Mouse (Mus musculus) midbrain, embryonic 13.5 days (tissue): ENCODE measurements around the gene Commd4. TPM values are rescaled to one million over a fixed set of nuclear protein-coding genes. Genes with fewer than 3 reads are reported as not detected.
A peak's percentile ranks its signal among the peaks of the same experiment; 100 is the strongest.
"Not testable (repeated sequence)": the region's sequence is repeated elsewhere in the genome, so short reads cannot be mapped to it uniquely, and the experiment has no call there.

ENCODE experiments used
- ATAC-seq: fragments of 200-750 bp; cut with Nextera tagmentation; 2 replicates; pipeline ENCODE4 v1.8.0; 2017; ENCODE audit warnings: mild to moderate bottlenecking, moderate TSS enrichment, moderate library complexity
- H3K27ac ChIP-seq: fragments of 300-500 bp; sonication (generic); 2 replicates; pipeline ENCODE4 v1.5.1; 2015; ENCODE audit warnings: inconsistent platforms, mild to moderate bottlenecking, moderate library complexity
- H3K27me3 ChIP-seq: fragments of 300-500 bp; sonication (generic); 2 replicates; pipeline ENCODE4 v1.6.1; 2015; ENCODE audit warnings: mild to moderate bottlenecking, inconsistent platforms
- H3K36me3 ChIP-seq: fragments of 300-500 bp; sonication (generic); 2 replicates; pipeline ENCODE4 v1.6.1; 2015; ENCODE audit warnings: mild to moderate bottlenecking, inconsistent platforms
- H3K4me1 ChIP-seq: fragments of 300-500 bp; sonication (generic); replicated peaks from 2 replicates; pipeline ENCODE4 v1.6.1; 2015; ENCODE audit warnings: inconsistent platforms
- H3K4me2 ChIP-seq: fragments of 300-500 bp; sonication (generic); replicated peaks from 2 replicates; pipeline ENCODE4 v1.6.1; 2015; ENCODE audit warnings: moderate library complexity, mild to moderate bottlenecking, inconsistent platforms
- H3K4me3 ChIP-seq: fragments of 300-500 bp; sonication (generic); replicated peaks from 2 replicates; pipeline ENCODE4 v1.5.1; 2015; ENCODE audit warnings: mild to moderate bottlenecking, inconsistent platforms
- H3K9ac ChIP-seq: fragments of 300-500 bp; sonication (generic); replicated peaks from 2 replicates; pipeline ENCODE4 v1.6.1; 2015; ENCODE audit warnings: mild to moderate bottlenecking, inconsistent platforms
- H3K9me3 ChIP-seq: fragments of 300-500 bp; sonication (generic); 2 replicates; pipeline ENCODE4 v1.6.1; 2016; ENCODE audit warnings: mild to moderate bottlenecking, inconsistent platforms
- WGBS: fragments of 180-500 bp; shearing (Covaris S2); methylation state at CpG from one replicate; pipeline ENCODE4 v1.1.7; 2015; 5-methylcytosine and 5-hydroxymethylcytosine counted together
- polyA plus RNA-seq: library from polyadenylated mRNA; unstranded; fragments of >200 nt; fragmentation: Nextera tagmentation; extraction: Ambion mirVana; gene quantifications from 2 replicates; pipeline ENCODE4 v1.2.1, GENCODE M21; 2015

Gene Commd4
- polyA plus RNA-seq = 169 and 177 TPM in 2 replicates

- Histone ChIP-seq H3K4me3 (peak within 1 kb of the TSS; percentile 89), H3K36me3 (peaks cover 23% of the 10 kb centered on the region), H3K4me2 (peak within 1 kb of the TSS; percentile 93), H3K4me1 (peaks cover 27% of the 10 kb centered on the region), H3K27me3 (0 out of 2 replicates have a peak, but pooled peaks cover 5% of the 10 kb centered on the region), H3K9ac (peak within 1 kb of the TSS; percentile 86), H3K9me3 (no peaks in the 10 kb centered on the region), H3K27ac (peak within 1 kb of the TSS; percentile 72)
- WGBS = under 1% methylated on average over 24 of the region's 24 CpGs
- ATAC-seq = peak; percentile 89
Observed at GRCm38 (mm10) chr9:57158013-57158470, at the start of gene Commd4. TSS of gene Commd4 (minus strand) at chr9:57158331.

DNA sequence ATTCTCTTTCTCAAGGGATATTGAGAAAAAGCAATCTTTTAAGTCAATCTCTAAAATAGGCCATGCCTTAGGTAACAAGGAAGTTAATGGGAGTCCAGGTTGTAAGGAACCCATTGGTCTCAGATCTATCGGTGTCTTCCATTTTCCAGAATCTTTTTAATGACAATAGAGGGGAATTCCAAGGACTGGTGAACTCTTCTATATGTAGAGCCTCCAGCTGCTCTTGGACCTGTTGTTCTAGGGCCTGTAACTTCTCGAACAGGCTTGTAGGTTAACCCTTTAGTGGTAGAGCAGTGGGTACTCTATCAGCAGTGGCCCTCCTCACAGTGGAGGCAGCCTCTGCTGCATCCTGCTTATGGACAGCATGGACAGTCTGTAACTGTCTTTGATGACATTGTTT lies 48.8 kb upstream of the Commd4 start:
- no peak overlapping the region for H3K27ac ChIP-seq
- no peak for ATAC-seq
- no peaks in the 10 kb centered on the region for H3K9me3 ChIP-seq
- no peak overlapping the region for H3K4me3 ChIP-seq
- no peak overlapping the region for H3K9ac ChIP-seq
- no peaks in the 10 kb centered on the region for H3K4me1 ChIP-seq
- H3K27me3 ChIP-seq = no peaks in the 10 kb centered on the region
- no peak overlapping the region for H3K4me2 ChIP-seq
- no peaks in the 10 kb centered on the region for H3K36me3 ChIP-seq
- 68% methylated on average over 2 of the region's 2 CpGs for WGBS

- not testable (repeated sequence) for H3K4me3 ChIP-seq, H3K27ac ChIP-seq, H3K9ac ChIP-seq, H3K36me3 ChIP-seq, H3K4me2 ChIP-seq, H3K27me3 ChIP-seq, ATAC-seq, H3K4me1 ChIP-seq, H3K9me3 ChIP-seq
- WGBS = 92% methylated on average over 13 of the region's 13 CpGs
Observed at GRCm38 (mm10) chr9:57203571-57203970, 45.4 kb upstream of the Commd4 start.

DNA sequence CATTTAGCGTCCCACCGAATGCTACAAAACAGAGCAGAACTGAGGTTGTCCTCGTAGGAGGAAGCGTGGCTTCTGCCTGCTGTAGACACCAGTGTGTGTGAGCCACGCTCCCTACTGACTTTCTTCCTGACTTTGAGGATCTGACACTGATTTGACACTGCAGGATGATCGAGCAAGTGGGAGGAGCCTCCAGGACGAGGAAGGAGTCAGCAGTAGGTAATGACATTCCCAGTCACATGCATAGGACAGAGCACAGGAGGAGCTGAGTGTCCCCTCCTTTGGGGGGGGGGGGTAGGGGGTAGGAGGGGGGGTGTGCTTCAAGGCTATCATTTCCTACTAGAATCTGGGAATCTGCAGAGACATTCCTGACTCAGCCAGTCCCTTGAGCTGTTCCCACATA lies 44.9 kb upstream of the Commd4 start:
- 82% methylated on average over 7 of the region's 7 CpGs for WGBS
- Histone ChIP-seq H3K9me3 (no peaks in the 10 kb centered on the region), H3K27me3 (no peaks in the 10 kb centered on the region), H3K36me3 (no peaks in the 10 kb centered on the region), H3K9ac (no peak overlapping the region), H3K4me1 (no peaks in the 10 kb centered on the region), H3K27ac (no peak overlapping the region), H3K4me3 (no peak overlapping the region), H3K4me2 (no peak overlapping the region)
- no peak for ATAC-seq

- H3K4me2 ChIP-seq = no peak overlapping the region
- WGBS = 75% methylated on average over 8 of the region's 8 CpGs
- no peak overlapping the region for H3K4me3 ChIP-seq
- no peak overlapping the region for H3K9ac ChIP-seq
- H3K27me3 ChIP-seq = no peaks in the 10 kb centered on the region
- no peaks in the 10 kb centered on the region for H3K4me1 ChIP-seq
- no peak for ATAC-seq
- no peaks in the 10 kb centered on the region for H3K9me3 ChIP-seq
- H3K27ac ChIP-seq = no peak overlapping the region
- no peaks in the 10 kb centered on the region for H3K36me3 ChIP-seq
Observed at GRCm38 (mm10) chr9:57197414-57197813, 39.3 kb upstream of the Commd4 start.

- Histone ChIP-seq H3K9ac (no peak overlapping the region), H3K27ac (no peak overlapping the region), H3K4me1 (no peaks in the 10 kb centered on the region), H3K9me3 (no peaks in the 10 kb centered on the region), H3K36me3 (no peaks in the 10 kb centered on the region), H3K27me3 (no peaks in the 10 kb centered on the region), H3K4me3 (no peak overlapping the region), H3K4me2 (no peak overlapping the region)
- 84% methylated on average over 3 of the region's 3 CpGs for WGBS
- ATAC-seq = no peak
Observed at GRCm38 (mm10) chr9:57196708-57197107, 38.6 kb upstream of the Commd4 start.

DNA sequence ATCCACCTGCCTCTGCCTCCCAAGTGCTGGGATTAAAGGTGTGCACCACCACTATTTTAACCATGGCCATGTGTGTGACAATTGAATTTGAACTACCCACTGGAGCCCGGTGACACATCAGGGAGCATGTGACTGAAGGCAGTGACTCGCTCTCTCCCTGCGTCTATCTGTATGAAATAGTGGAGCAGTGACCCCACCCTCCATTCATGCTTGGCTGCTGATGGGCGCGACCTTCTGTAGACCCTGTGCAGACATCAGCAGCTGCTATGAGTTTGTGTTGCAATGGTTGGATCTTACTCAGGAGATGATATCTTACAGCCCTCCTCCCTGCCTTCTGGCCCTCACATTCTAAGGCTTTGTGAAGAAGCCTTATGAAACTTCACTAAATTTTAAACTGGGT lies 10.3 kb upstream of the Commd4 start:
- no peak for ATAC-seq
- Histone ChIP-seq H3K27ac (no peak overlapping the region), H3K9me3 (no peaks in the 10 kb centered on the region), H3K4me2 (no peak overlapping the region), H3K9ac (no peak overlapping the region), H3K27me3 (no peaks in the 10 kb centered on the region), H3K36me3 (no peaks in the 10 kb centered on the region), H3K4me3 (no peak overlapping the region), H3K4me1 (no peaks in the 10 kb centered on the region)
- 83% methylated on average over 5 of the region's 5 CpGs for WGBS

DNA sequence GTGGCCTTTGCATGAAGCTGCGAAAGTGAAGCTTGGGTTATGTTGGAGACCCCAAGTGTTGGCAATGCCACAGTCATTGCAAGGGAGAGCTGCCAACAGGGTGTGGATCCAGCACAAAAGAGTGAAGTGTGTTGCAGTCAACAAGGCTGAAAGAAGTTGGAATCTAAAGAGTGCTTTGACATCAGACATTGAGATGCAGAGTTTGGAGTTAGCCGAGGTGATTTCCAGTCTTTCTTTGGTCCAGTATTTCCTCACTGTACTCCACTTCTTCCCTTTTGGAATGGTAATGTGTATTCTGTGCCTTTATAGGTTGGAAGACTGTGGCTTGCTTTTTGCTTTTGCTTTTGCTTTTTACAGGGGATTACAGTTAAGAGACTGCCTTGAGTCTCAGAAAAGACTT lies 8.0 kb upstream of the Commd4 start:
- Histone ChIP-seq H3K36me3 (no peaks in the 10 kb centered on the region), H3K27ac (no peak overlapping the region), H3K4me3 (no peak overlapping the region), H3K9ac (no peak overlapping the region), H3K27me3 (0 out of 2 replicates have a peak, but pooled peaks cover 3% of the 10 kb centered on the region), H3K9me3 (no peaks in the 10 kb centered on the region), H3K4me2 (no peak overlapping the region), H3K4me1 (no peaks in the 10 kb centered on the region)
- 87% methylated on average over 2 of the region's 2 CpGs for WGBS
- ATAC-seq = no peak

DNA sequence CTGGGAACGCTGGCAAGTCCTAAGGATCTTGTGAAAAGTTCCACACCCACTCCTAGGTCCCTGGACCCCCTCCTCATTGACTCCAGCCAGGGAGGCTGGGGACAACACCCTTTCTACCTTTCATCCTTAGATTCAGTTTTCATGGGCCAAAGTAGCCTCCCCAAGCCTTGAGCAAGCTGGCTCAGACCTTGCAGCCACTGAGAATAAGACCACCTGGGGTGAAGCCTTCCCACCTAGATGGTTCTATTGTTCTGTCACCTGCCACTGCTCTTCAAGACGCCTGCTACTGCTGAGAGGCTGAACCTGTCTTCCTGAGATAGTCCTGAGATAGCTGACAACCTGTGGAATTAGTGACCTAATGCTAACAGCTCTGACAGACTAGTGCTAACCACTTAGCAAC lies 5.0 kb upstream of the Commd4 start:
- ATAC-seq = no peak
- WGBS = 46% methylated on average over 2 of the region's 2 CpGs

DNA sequence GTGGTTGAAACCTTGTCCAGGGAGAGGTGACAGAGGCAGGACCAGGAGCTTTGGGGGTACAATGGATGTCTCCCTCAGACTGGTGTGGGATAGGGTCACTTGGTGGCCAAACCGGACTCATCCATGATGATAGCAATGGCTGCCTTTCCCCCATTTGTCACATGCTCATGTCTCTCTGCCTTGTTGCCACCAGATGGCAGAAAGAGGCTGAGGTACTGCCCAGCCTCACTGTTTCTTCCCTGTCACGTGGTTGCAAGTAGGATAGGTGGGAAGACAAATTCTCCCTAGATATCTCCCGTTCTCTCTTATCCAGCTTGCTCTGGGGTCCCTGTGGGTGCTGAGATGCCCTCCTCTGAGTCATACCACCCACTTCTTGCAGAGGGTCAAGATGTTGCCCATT lies 4.4 kb upstream of the Commd4 start:
- Histone ChIP-seq H3K9ac (no peak overlapping the region), H3K9me3 (no peaks in the 10 kb centered on the region), H3K4me2 (no peak overlapping the region), H3K27me3 (0 out of 2 replicates have a peak, but pooled peaks cover 5% of the 10 kb centered on the region), H3K4me1 (peaks cover 7% of the 10 kb centered on the region), H3K4me3 (no peak overlapping the region), H3K27ac (no peak overlapping the region), H3K36me3 (no peaks in the 10 kb centered on the region)
- WGBS = 18% methylated on average over 3 of the region's 3 CpGs
- no peak for ATAC-seq

More for the DNA sequence above, 5.0 kb upstream of the Commd4 start:
- H3K4me3 ChIP-seq = no peak overlapping the region
- no peaks in the 10 kb centered on the region for H3K9me3 ChIP-seq
- peaks cover 5% of the 10 kb centered on the region; the same call in 1 of the 2 replicates for H3K4me1 ChIP-seq
- H3K36me3 ChIP-seq = no peaks in the 10 kb centered on the region
- no peak overlapping the region for H3K27ac ChIP-seq
- H3K9ac ChIP-seq = no peak overlapping the region
- 0 out of 2 replicates have a peak, but pooled peaks cover 5% of the 10 kb centered on the region for H3K27me3 ChIP-seq
- no peak overlapping the region for H3K4me2 ChIP-seq

GRCm38 (mm10) chr9:57158506-57158905 lies 375 bp upstream of the Commd4 start:
- Histone ChIP-seq H3K4me2 (peak overlapping the region; percentile 93), H3K27ac (peak overlapping the region; percentile 44; the same call in 1 of the 2 replicates), H3K9me3 (no peaks in the 10 kb centered on the region), H3K27me3 (0 out of 2 replicates have a peak, but pooled peaks cover 5% of the 10 kb centered on the region), H3K9ac (peak overlapping the region; percentile 86), H3K36me3 (peaks cover 23% of the 10 kb centered on the region), H3K4me1 (peaks cover 27% of the 10 kb centered on the region), H3K4me3 (peak overlapping the region; percentile 89)
- peak; percentile 35 for ATAC-seq
- 38% methylated on average over 11 of the region's 11 CpGs for WGBS

GRCm38 (mm10) chr9:57157499-57157898 lies 632 bp downstream of the Commd4 start:
- WGBS = 35% methylated on average over 13 of the region's 13 CpGs
- peak overlapping the region; percentile 72 for H3K27ac ChIP-seq

GRCm38 (mm10) chr9:57156823-57157222 lies 1.3 kb downstream of the Commd4 start:
- H3K27ac ChIP-seq = no peak overlapping the region
- 85% methylated on average over 8 of the region's 8 CpGs for WGBS
- H3K27me3 ChIP-seq = 0 out of 2 replicates have a peak, but pooled peaks cover 5% of the 10 kb centered on the region
- H3K9ac ChIP-seq = peak overlapping the region; percentile 86; the same call in 1 of the 2 replicates
- H3K36me3 ChIP-seq = peaks cover 23% of the 10 kb centered on the region
- peak overlapping the region; percentile 89 for H3K4me3 ChIP-seq
- peak overlapping the region; percentile 93 for H3K4me2 ChIP-seq
- H3K4me1 ChIP-seq = peaks cover 27% of the 10 kb centered on the region
- no peaks in the 10 kb centered on the region for H3K9me3 ChIP-seq
- no peak for ATAC-seq

More at GRCm38 (mm10) chr9:57157499-57157898, 632 bp downstream of the Commd4 start:
- H3K4me3 ChIP-seq = peak overlapping the region; percentile 89
- ATAC-seq = 0 out of 2 replicates have a peak, but pooled peaks have one; percentile 5
- peak overlapping the region; percentile 86 for H3K9ac ChIP-seq
- 0 out of 2 replicates have a peak, but pooled peaks cover 5% of the 10 kb centered on the region for H3K27me3 ChIP-seq
- H3K9me3 ChIP-seq = no peaks in the 10 kb centered on the region
- H3K36me3 ChIP-seq = peaks cover 23% of the 10 kb centered on the region
- H3K4me1 ChIP-seq = peaks cover 27% of the 10 kb centered on the region
- peak overlapping the region; percentile 93 for H3K4me2 ChIP-seq
